Mouse (Mus musculus) embryonic facial prominence, embryonic 12.5 days (tissue): ENCODE measurements around the gene Cyp2c23. TPM values are rescaled to one million over a fixed set of nuclear protein-coding genes. Genes with fewer than 3 reads are reported as not detected.

Experiments used
- ATAC-seq: fragments of 200-750 bp; cut with Nextera tagmentation; 2 replicates; pipeline ENCODE4 v1.8.0; 2017; ENCODE audit not compliant: insufficient number of reproducible peaks, insufficient read depth, low FRiP score, low TSS enrichment
- H3K27ac ChIP-seq: fragments of 300-500 bp; sonication (generic); 2 replicates; pipeline ENCODE4 v1.5.1; 2016; ENCODE audit warnings: mild to moderate bottlenecking
- H3K27me3 ChIP-seq: fragments of 300-500 bp; sonication (generic); 2 replicates; pipeline ENCODE4 v1.6.1; 2016; ENCODE audit warnings: mild to moderate bottlenecking, moderate library complexity
- H3K36me3 ChIP-seq: fragments of 300-500 bp; sonication (generic); 2 replicates; pipeline ENCODE4 v1.6.1; 2016; ENCODE audit warnings: mild to moderate bottlenecking
- H3K4me1 ChIP-seq: fragments of 300-500 bp; sonication (generic); 2 replicates; pipeline ENCODE4 v1.6.1; 2016
- H3K4me2 ChIP-seq: fragments of 300-500 bp; sonication (generic); replicated peaks from 2 replicates; pipeline ENCODE4 v1.6.1; 2016; ENCODE audit warnings: mild to moderate bottlenecking, moderate library complexity
- H3K4me3 ChIP-seq: fragments of 300-500 bp; sonication (generic); 2 replicates; pipeline ENCODE4 v1.5.1; 2016; ENCODE audit warnings: mild to moderate bottlenecking
- H3K9ac ChIP-seq: fragments of 300-500 bp; sonication (generic); 2 replicates; pipeline ENCODE4 v1.6.1; 2016; ENCODE audit warnings: mild to moderate bottlenecking, moderate library complexity
- H3K9me3 ChIP-seq: fragments of 300-500 bp; sonication (generic); 2 replicates; pipeline ENCODE4 v1.6.1; 2016; ENCODE audit warnings: mild to moderate bottlenecking, moderate library complexity
- WGBS: fragments of 180-500 bp; shearing (Covaris S2); methylation state at CpG from one replicate; pipeline ENCODE4 v1.1.7; 2016; 5-methylcytosine and 5-hydroxymethylcytosine counted together
- polyA plus RNA-seq: library from polyadenylated mRNA; unstranded; fragments of >200 nt; fragmentation: Nextera tagmentation; extraction: Ambion mirVana; gene quantifications from 2 replicates; pipeline ENCODE4 v1.2.1, GENCODE M21; 2016

The Cyp2c23 gene
- polyA plus RNA-seq, 1 experiment from 2014 or later, result not detected

GRCm38 (mm10) chr19:43965496-43966085 is 63.4 kb downstream of the Cyp2c23 start:
- Histone ChIP-seq H3K9ac (no peak overlapping the region), H3K4me2 (no peak overlapping the region), H3K9me3 (no peaks in the 10 kb centered on the region), H3K27me3 (no peaks in the 10 kb centered on the region), H3K27ac (no peak overlapping the region), H3K36me3 (no peaks in the 10 kb centered on the region), H3K4me1 (0 out of 2 replicates have a peak, but pooled peaks cover 2% of the 10 kb centered on the region), H3K4me3 (no peak overlapping the region)
- WGBS, result 80% methylated on average over 11 of the region's 11 CpGs
- no peak for ATAC-seq

GRCm38 (mm10) chr19:43962795-43963194 is 66.2 kb downstream of the Cyp2c23 start:
- no peak overlapping the region for H3K4me2 ChIP-seq
- H3K27me3 ChIP-seq, result no peaks in the 10 kb centered on the region
- no peak for ATAC-seq
- 72% methylated on average over 9 of the region's 9 CpGs for WGBS
- H3K9ac ChIP-seq, result no peak overlapping the region
- no peaks in the 10 kb centered on the region for H3K9me3 ChIP-seq
- H3K27ac ChIP-seq, result no peak overlapping the region
- H3K4me1 ChIP-seq, result 0 out of 2 replicates have a peak, but pooled peaks cover 6% of the 10 kb centered on the region
- no peaks in the 10 kb centered on the region for H3K36me3 ChIP-seq
- no peak overlapping the region for H3K4me3 ChIP-seq

- H3K4me2 ChIP-seq, result no peak overlapping the region
- no peaks in the 10 kb centered on the region for H3K36me3 ChIP-seq
- no peak overlapping the region for H3K27ac ChIP-seq
- H3K4me1 ChIP-seq, result peaks cover 9% of the 10 kb centered on the region; the same call in 1 of the 2 replicates
- H3K9me3 ChIP-seq, result no peaks in the 10 kb centered on the region
- no peaks in the 10 kb centered on the region for H3K27me3 ChIP-seq
- no peak overlapping the region for H3K9ac ChIP-seq
- no peak for ATAC-seq
- WGBS, result 76% methylated on average over 2 of the region's 2 CpGs
- no peak overlapping the region for H3K4me3 ChIP-seq
Observed at GRCm38 (mm10) chr19:43961185-43961584, 67.8 kb downstream of the Cyp2c23 start.

- no peak for ATAC-seq
- H3K9ac ChIP-seq, result no peak overlapping the region
- no peak overlapping the region for H3K4me3 ChIP-seq
- no peak overlapping the region for H3K27ac ChIP-seq
- no peaks in the 10 kb centered on the region for H3K9me3 ChIP-seq
- no peak overlapping the region for H3K4me2 ChIP-seq
- no peaks in the 10 kb centered on the region for H3K36me3 ChIP-seq
- no peaks in the 10 kb centered on the region for H3K27me3 ChIP-seq
- WGBS, result 87% methylated on average over 11 of the region's 11 CpGs
- H3K4me1 ChIP-seq, result peaks cover 9% of the 10 kb centered on the region; the same call in 1 of the 2 replicates
Observed at GRCm38 (mm10) chr19:43960014-43960413, 69.0 kb downstream of the Cyp2c23 start.

- no peak overlapping the region for H3K27ac ChIP-seq
- H3K9ac ChIP-seq, result no peak overlapping the region
- no peak overlapping the region for H3K4me2 ChIP-seq
- no peaks in the 10 kb centered on the region for H3K27me3 ChIP-seq
- WGBS, result 34% methylated on average over 2 of the region's 2 CpGs
- H3K36me3 ChIP-seq, result no peaks in the 10 kb centered on the region
- no peaks in the 10 kb centered on the region for H3K9me3 ChIP-seq
- no peak for ATAC-seq
- peaks cover 9% of the 10 kb centered on the region; the same call in 1 of the 2 replicates for H3K4me1 ChIP-seq
- no peak overlapping the region for H3K4me3 ChIP-seq
Observed at GRCm38 (mm10) chr19:43959162-43959561, 69.8 kb downstream of the Cyp2c23 start.

GRCm38 (mm10) chr19:43957881-43958280 is 71.1 kb downstream of the Cyp2c23 start:
- Histone ChIP-seq H3K4me3 (no peak overlapping the region), H3K9ac (no peak overlapping the region), H3K27me3 (no peaks in the 10 kb centered on the region), H3K4me2 (no peak overlapping the region), H3K4me1 (peaks cover 9% of the 10 kb centered on the region; the same call in 1 of the 2 replicates), H3K27ac (no peak overlapping the region), H3K36me3 (no peaks in the 10 kb centered on the region), H3K9me3 (no peaks in the 10 kb centered on the region)
- ATAC-seq, result no peak
- 68% methylated on average over 4 of the region's 4 CpGs for WGBS

- no peak overlapping the region for H3K27ac ChIP-seq
- H3K4me3 ChIP-seq, result no peak overlapping the region
- H3K27me3 ChIP-seq, result no peaks in the 10 kb centered on the region
- ATAC-seq, result no peak
- 10% methylated on average over 4 of the region's 4 CpGs for WGBS
- no peaks in the 10 kb centered on the region for H3K9me3 ChIP-seq
- no peak overlapping the region for H3K4me2 ChIP-seq
- no peak overlapping the region for H3K9ac ChIP-seq
- no peaks in the 10 kb centered on the region for H3K36me3 ChIP-seq
- peaks cover 9% of the 10 kb centered on the region; the same call in 1 of the 2 replicates for H3K4me1 ChIP-seq
Observed at GRCm38 (mm10) chr19:43957402-43957801, 71.6 kb downstream of the Cyp2c23 start.

- Histone ChIP-seq H3K27me3 (no peaks in the 10 kb centered on the region), H3K27ac (no peak overlapping the region), H3K9me3 (no peaks in the 10 kb centered on the region), H3K9ac (no peak overlapping the region), H3K4me1 (peaks cover 9% of the 10 kb centered on the region; the same call in 1 of the 2 replicates), H3K4me2 (no peak overlapping the region), H3K36me3 (no peaks in the 10 kb centered on the region), H3K4me3 (no peak overlapping the region)
- 75% methylated on average over 5 of the region's 5 CpGs for WGBS
- ATAC-seq, result no peak
Observed at GRCm38 (mm10) chr19:43955266-43955665, 73.7 kb downstream of the Cyp2c23 start.

Other genes starting within 250 kb of the Cyp2c23 start
- gene Abcc2, start 247.0 kb downstream of the Cyp2c23 start, polyA plus RNA-seq, result 0.08 and 0.33 TPM in 2 replicates
- gene Dnmbp, start 89.0 kb downstream of the Cyp2c23 start, polyA plus RNA-seq, result 20.5 and 22.9 TPM in 2 replicates
- not detected in 2 replicates for gene Cpn1, start 42.7 kb downstream of the Cyp2c23 start, polyA plus RNA-seq
- gene Erlin1, start 40.6 kb upstream of the Cyp2c23 start, polyA plus RNA-seq, result 28.8 and 32.4 TPM in 2 replicates
- 53.5 and 54.2 TPM in 2 replicates for gene Chuk, start 78.3 kb upstream of the Cyp2c23 start, polyA plus RNA-seq
- 42.1 and 42.6 TPM in 2 replicates for gene Cwf19l1, start 106.7 kb upstream of the Cyp2c23 start, polyA plus RNA-seq
- 95.5 and 96.2 TPM in 2 replicates for gene Bloc1s2, start 117.2 kb upstream of the Cyp2c23 start, polyA plus RNA-seq
- 0.09 TPM in 1 of 2 replicates, not detected in the other for gene Pkd2l1, start 163.2 kb upstream of the Cyp2c23 start, polyA plus RNA-seq
- 0.35 and 0.36 TPM in 2 replicates for gene Scd3, start 174.1 kb upstream of the Cyp2c23 start, polyA plus RNA-seq